Mouse (Mus musculus) heart, adult 8-10 months (tissue): Measurements from ENCODE around the gene Usp43. TPM values are rescaled to one million over a fixed set of nuclear protein-coding genes. Genes with fewer than 3 reads are reported as not detected.

Experiments
- DNase-seq: peaks from one replicate; pipeline ENCODE4 v3.0.0; 2022; ENCODE audit warnings: low spot score
- total RNA-seq, 4 experiments: library from RNA; stranded (reverse); gene quantifications; 2 replicates each; pipeline ENCODE4 v1.2.4; 2022

Usp43 gene
- total RNA-seq: 1 to 10 TPM; 1.0 to 2.0 (median 1.4) TPM

GRCm38 (mm10) chr11:67921827-67922754 is at the start of gene Usp43:
Gene Usp43 (minus strand): TSS chr11:67922153.
- DNase-seq: peak; percentile 70

- DNase-seq: no peak
Measured at GRCm38 (mm10) chr11:67967831-67968230, 45.9 kb upstream of the Usp43 start.

GRCm38 (mm10) chr11:67965905-67966878 is 44.2 kb upstream of the Usp43 start, which contains the start of gene Stx8:
Gene Stx8 (plus strand): TSS chr11:67966193.
- DNase-seq: peak; percentile 93

GRCm38 (mm10) chr11:67965242-67965883 is 43.4 kb upstream of the Usp43 start, which contains the start of gene Cfap52:
Gene Cfap52 (minus strand): TSS chr11:67965651.
- peak; percentile 70 for DNase-seq

- no peak for DNase-seq
Measured at GRCm38 (mm10) chr11:67964110-67964509, 42.2 kb upstream of the Usp43 start.

- no peak for DNase-seq
Measured at GRCm38 (mm10) chr11:67954413-67954812, 32.5 kb upstream of the Usp43 start.

- DNase-seq: no peak
Measured at GRCm38 (mm10) chr11:67953604-67954003, 31.7 kb upstream of the Usp43 start.

- DNase-seq: no peak
Measured at GRCm38 (mm10) chr11:67949475-67949874, 27.5 kb upstream of the Usp43 start.

GRCm38 (mm10) chr11:67948229-67948628 is 26.3 kb upstream of the Usp43 start:
- DNase-seq: no peak

- no peak for DNase-seq
Measured at GRCm38 (mm10) chr11:67932156-67932555, 10.2 kb upstream of the Usp43 start.

- no peak for DNase-seq
Measured at GRCm38 (mm10) chr11:67926348-67927055, 4.5 kb upstream of the Usp43 start.

- no peak for DNase-seq
Measured at GRCm38 (mm10) chr11:67925000-67925399, 3.0 kb upstream of the Usp43 start.

- DNase-seq: no peak
Measured at GRCm38 (mm10) chr11:67923720-67924119, 1.8 kb upstream of the Usp43 start.

- DNase-seq: peak; percentile 74
Measured at GRCm38 (mm10) chr11:67922755-67923125, 787 bp upstream of the Usp43 start.

- DNase-seq: peak; percentile 23
Measured at GRCm38 (mm10) chr11:67921091-67921826, 694 bp downstream of the Usp43 start.

GRCm38 (mm10) chr11:67920226-67920960 is 1.6 kb downstream of the Usp43 start:
- DNase-seq: no peak

GRCm38 (mm10) chr11:67919593-67919992 is 2.4 kb downstream of the Usp43 start:
- DNase-seq: peak; percentile 35

- DNase-seq: peak; percentile 47
Measured at GRCm38 (mm10) chr11:67917126-67917525, 4.8 kb downstream of the Usp43 start.

GRCm38 (mm10) chr11:67911074-67911473 is 10.9 kb downstream of the Usp43 start:
- no peak for DNase-seq
